Comparison of ENCODE assay signal across 22 mouse cellular contexts in the genomic region with DNA sequence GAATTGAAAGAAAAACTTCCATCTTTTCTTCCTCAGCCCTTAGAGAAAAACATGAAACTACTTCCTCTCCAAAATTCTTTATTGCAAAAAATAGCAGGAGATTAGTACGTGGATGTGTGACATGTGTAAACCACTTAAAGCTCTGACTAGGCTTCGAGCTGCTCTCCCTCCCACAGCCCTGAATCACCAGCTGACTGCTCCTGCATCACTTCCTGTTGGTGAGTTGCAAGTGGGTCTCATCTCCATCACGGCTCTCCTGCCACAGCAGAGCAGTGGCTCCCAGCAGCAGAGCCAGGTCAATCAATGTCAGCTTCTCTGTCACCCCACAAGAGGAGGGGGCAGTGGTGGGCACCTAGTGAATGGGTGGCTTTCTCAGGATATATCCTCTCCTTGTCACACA.
DNase-seq lines count a peak whose midpoint lies in the region; ATAC-seq and TF ChIP-seq lines count a peak whose summit lies in the region.
"Had no signal": no experiment of that assay in that cellular context is flagged by ENCODE, and none has a peak within 500 bp of the region (broad histone marks: within the 10 kb centered on the region; RNA-seq: fewer than 3 reads in every experiment).

No protein-coding gene starts in this region.

- TF ChIP-seq CTCF in cortical plate, adult 2 months (IDR thresholded peaks at IDR 0.05; ENCODE audit: extremely low read depth, insufficient read depth, low read length): no peak

- TF ChIP-seq POLR2A in cortical plate, adult 2 months (IDR thresholded peaks at IDR 0.05; ENCODE audit: extremely low read depth, insufficient read depth, low read length): 0 out of 2 replicates have a peak, but pooled peaks have one; percentile 44

- no peaks in the 10 kb centered on the region for H3K9me3 ChIP-seq in kidney, embryonic 14.5 days (ENCODE audit: control insufficient read depth, low read length)
- H3K9me3 ChIP-seq: forebrain, embryonic 12.5 days; G1E; hindbrain, embryonic 13.5 days had no signal

- H3K27ac ChIP-seq in kidney, embryonic 14.5 days (ENCODE audit: low read depth, low read length): no peak overlapping the region
- no peak overlapping the region for H3K27ac ChIP-seq in cortical plate, adult 2 months (ENCODE audit: insufficient read depth, low read length)
- H3K27ac ChIP-seq: forebrain, embryonic 12.5 days; hindbrain, embryonic 13.5 days had no signal

- H3K4me3 ChIP-seq in kidney, embryonic 14.5 days (ENCODE audit: low read length): no peak overlapping the region
- no peak overlapping the region for H3K4me3 ChIP-seq in cortical plate, adult 2 months (ENCODE audit: insufficient read depth, low read length)
- H3K4me3 ChIP-seq: forebrain, embryonic 12.5 days; hindbrain, embryonic 13.5 days had no signal

- H3K36me3 ChIP-seq in kidney, embryonic 14.5 days (ENCODE audit: control insufficient read depth, insufficient read depth, low read length): no peaks in the 10 kb centered on the region
- H3K36me3 ChIP-seq: forebrain, embryonic 12.5 days; G1E; hindbrain, embryonic 13.5 days had no signal

- peak; percentile 20; the same call in 1 of the 2 replicates for ATAC-seq in kidney, embryonic 14.5 days (ENCODE audit: low FRiP score, low TSS enrichment)
- ATAC-seq: midbrain, embryonic 16.5 days had no signal

- no peak for DNase-seq in kidney, adult 18-20 months
- DNase-seq in right cerebral cortex, adult 2 months (ENCODE audit: low spot score in 2 of 2): peak; percentile 60 to 64
- no peak for DNase-seq in right cerebral cortex, postnatal 10 days (ENCODE audit: low spot score in 2 of 2)
- peak; percentile 54 for DNase-seq in telencephalon, adult 2 months (ENCODE audit: low read depth, low spot score)
- no peak for DNase-seq in lung, adult 18-20 months
- no peak for DNase-seq in thymus, adult 18-20 months
- DNase-seq: adrenal gland, postnatal 36 days; cerebellum, adult 18-20 months; heart, postnatal 10 days; kidney, adult 9 months; kidney, postnatal 36 days; lung, adult 2 months; retina, postnatal 1 day; thymus, postnatal 14 days had no signal

- no peaks in the 10 kb centered on the region for H3K4me1 ChIP-seq in kidney, embryonic 14.5 days (ENCODE audit: control insufficient read depth, insufficient read depth, low read length)
- peaks cover 2% of the 10 kb centered on the region; the same call in 1 of the 2 replicates for H3K4me1 ChIP-seq in cortical plate, adult 2 months (ENCODE audit: control insufficient read depth, insufficient read depth, low read length)

- WGBS in kidney, embryonic 14.5 days: 31% methylated on average over 3 of the region's 3 CpGs

- H3K4me2 ChIP-seq in kidney, embryonic 14.5 days (replicated peaks; ENCODE audit: low read depth, low read length): no peak overlapping the region
- H3K4me2 ChIP-seq: forebrain, embryonic 12.5 days; heart, embryonic 11.5 days; hindbrain, embryonic 13.5 days; liver, embryonic 11.5 days had no signal

- H3K27me3 ChIP-seq in kidney, embryonic 14.5 days (ENCODE audit: control insufficient read depth, insufficient read depth, low read length): no peaks in the 10 kb centered on the region
- H3K27me3 ChIP-seq: forebrain, embryonic 12.5 days had no signal

- H3K9ac ChIP-seq in kidney, embryonic 14.5 days (ENCODE audit: low read depth, low read length): no peak overlapping the region
- H3K9ac ChIP-seq: forebrain, embryonic 12.5 days; hindbrain, embryonic 13.5 days had no signal

Comparison
In these comparisons a context has a peak if more than half of its experiments do, and no peak if none do; other contexts are left out.
1. DNase-seq: peak in right cerebral cortex, adult 2 months (2 of 2) and telencephalon, adult 2 months (single experiment); none in kidney, adult 18-20 months (single experiment), right cerebral cortex, postnatal 10 days (0 of 2), lung, adult 18-20 months (0 of 2) and thymus, adult 18-20 months (0 of 2).